Mouse (Mus musculus): ENCODE results near the gene Olfr1447. TPM values are rescaled to one million over a fixed set of nuclear protein-coding genes. Genes with fewer than 3 reads are reported as not detected.

Olfr1447 gene
- not detected in 2 replicates for polyA plus RNA-seq (2014; fragmentation: Nextera tagmentation; extraction: Ambion mirVana)

GRCm38 (mm10) chr19:12903643-12904042, at the start of gene Olfr1447:
Gene Olfr1447 (minus strand): TSS chr19:12903743.
- Histone ChIP-seq H3K27me3 (ENCODE audit: control insufficient read depth, insufficient read depth, low read length) (no peaks in the 10 kb centered on the region), H3K4me2 (ENCODE audit: low read depth, low read length) (no peak within 1 kb of the TSS), H3K9ac (replicated peaks; ENCODE audit: low read depth, low read length) (no peak within 1 kb of the TSS), H3K4me1 (ENCODE audit: control insufficient read depth, insufficient read depth, low read length) (no peaks in the 10 kb centered on the region), H3K36me3 (ENCODE audit: control insufficient read depth, insufficient read depth, low read length) (no peaks in the 10 kb centered on the region), H3K4me3 (ENCODE audit: low read depth, low read length) (no peak within 1 kb of the TSS), H3K9me3 (ENCODE audit: control insufficient read depth, low read length) (no peaks in the 10 kb centered on the region), H3K27ac (ENCODE audit: low read depth, low read length) (no peak within 1 kb of the TSS)
- ATAC-seq (ENCODE audit: low read depth): no peak
- WGBS: 95% methylated on average over 1 of the region's 1 CpGs

GRCm38 (mm10) chr19:12949958-12950357, 46.4 kb upstream of the Olfr1447 start, which contains the start of gene Olfr1450:
Gene Olfr1450 (plus strand): TSS chr19:12950258.
- ATAC-seq (ENCODE audit: low read depth): no peak

GRCm38 (mm10) chr19:12930540-12930939, 27.0 kb upstream of the Olfr1447 start, which contains the start of gene Olfr1449:
Gene Olfr1449 (plus strand): TSS chr19:12930840.
- H3K36me3 ChIP-seq (ENCODE audit: control insufficient read depth, insufficient read depth, low read length): no peaks in the 10 kb centered on the region
- no peaks in the 10 kb centered on the region for H3K27me3 ChIP-seq (ENCODE audit: control insufficient read depth, insufficient read depth, low read length)
- H3K9me3 ChIP-seq (ENCODE audit: control insufficient read depth, low read length): no peaks in the 10 kb centered on the region
- no peaks in the 10 kb centered on the region for H3K4me1 ChIP-seq (ENCODE audit: control insufficient read depth, insufficient read depth, low read length)
- no peak within 1 kb of the TSS for H3K27ac ChIP-seq (ENCODE audit: low read depth, low read length)
- ATAC-seq (ENCODE audit: low read depth): no peak
- H3K4me2 ChIP-seq (ENCODE audit: low read depth, low read length): no peak within 1 kb of the TSS
- no peak within 1 kb of the TSS for H3K9ac ChIP-seq (replicated peaks; ENCODE audit: low read depth, low read length)
- H3K4me3 ChIP-seq (ENCODE audit: low read depth, low read length): no peak within 1 kb of the TSS

More at GRCm38 (mm10) chr19:12949958-12950357, 46.4 kb upstream of the Olfr1447 start, which contains the start of gene Olfr1450:
- H3K4me1 ChIP-seq (ENCODE audit: control insufficient read depth, insufficient read depth, low read length): no peaks in the 10 kb centered on the region
- H3K27me3 ChIP-seq (ENCODE audit: control insufficient read depth, insufficient read depth, low read length): no peaks in the 10 kb centered on the region
- H3K9ac ChIP-seq (replicated peaks; ENCODE audit: low read depth, low read length): no peak within 1 kb of the TSS
- H3K4me2 ChIP-seq (ENCODE audit: low read depth, low read length): no peak within 1 kb of the TSS
- no peaks in the 10 kb centered on the region for H3K36me3 ChIP-seq (ENCODE audit: control insufficient read depth, insufficient read depth, low read length)
- no peak within 1 kb of the TSS for H3K27ac ChIP-seq (ENCODE audit: low read depth, low read length)
- WGBS: 92% methylated on average over 1 of the region's 1 CpGs
- H3K9me3 ChIP-seq (ENCODE audit: control insufficient read depth, low read length): 0 out of 2 replicates have a peak, but pooled peaks cover 3% of the 10 kb centered on the region
- no peak within 1 kb of the TSS for H3K4me3 ChIP-seq (ENCODE audit: low read depth, low read length)

GRCm38 (mm10) chr19:12924319-12924718, 20.8 kb upstream of the Olfr1447 start, which contains the start of gene Olfr1448:
Gene Olfr1448 (minus strand): TSS chr19:12924419.
- Histone ChIP-seq H3K9ac (replicated peaks; ENCODE audit: low read depth, low read length) (no peak within 1 kb of the TSS), H3K4me1 (ENCODE audit: control insufficient read depth, insufficient read depth, low read length) (no peaks in the 10 kb centered on the region), H3K9me3 (ENCODE audit: control insufficient read depth, low read length) (no peaks in the 10 kb centered on the region), H3K27me3 (ENCODE audit: control insufficient read depth, insufficient read depth, low read length) (no peaks in the 10 kb centered on the region), H3K27ac (ENCODE audit: low read depth, low read length) (no peak within 1 kb of the TSS), H3K4me3 (ENCODE audit: low read depth, low read length) (no peak within 1 kb of the TSS), H3K4me2 (ENCODE audit: low read depth, low read length) (no peak within 1 kb of the TSS), H3K36me3 (ENCODE audit: control insufficient read depth, insufficient read depth, low read length) (no peaks in the 10 kb centered on the region)
- 77% methylated on average over 1 of the region's 1 CpGs for WGBS
- no peak for ATAC-seq (ENCODE audit: low read depth)

GRCm38 (mm10) chr19:12893424-12893823, 10.1 kb downstream of the Olfr1447 start, which contains the start of gene Olfr1446:
Gene Olfr1446 (minus strand): TSS chr19:12893524.
- Histone ChIP-seq H3K27me3 (ENCODE audit: control insufficient read depth, insufficient read depth, low read length) (no peaks in the 10 kb centered on the region), H3K9ac (replicated peaks; ENCODE audit: low read depth, low read length) (no peak within 1 kb of the TSS), H3K4me3 (ENCODE audit: low read depth, low read length) (no peak within 1 kb of the TSS), H3K4me2 (ENCODE audit: low read depth, low read length) (no peak within 1 kb of the TSS), H3K36me3 (ENCODE audit: control insufficient read depth, insufficient read depth, low read length) (no peaks in the 10 kb centered on the region), H3K9me3 (ENCODE audit: control insufficient read depth, low read length) (no peaks in the 10 kb centered on the region), H3K27ac (ENCODE audit: low read depth, low read length) (no peak within 1 kb of the TSS), H3K4me1 (ENCODE audit: control insufficient read depth, insufficient read depth, low read length) (no peaks in the 10 kb centered on the region)
- 75% methylated on average over 1 of the region's 1 CpGs for WGBS
- no peak for ATAC-seq (ENCODE audit: low read depth)

GRCm38 (mm10) chr19:12883555-12883954, 20.0 kb downstream of the Olfr1447 start, which contains the start of gene Olfr1445:
Gene Olfr1445 (plus strand): TSS chr19:12883855.
- no peaks in the 10 kb centered on the region for H3K27me3 ChIP-seq (ENCODE audit: control insufficient read depth, insufficient read depth, low read length)
- no peaks in the 10 kb centered on the region for H3K9me3 ChIP-seq (ENCODE audit: control insufficient read depth, low read length)
- H3K4me3 ChIP-seq (ENCODE audit: low read depth, low read length): no peak within 1 kb of the TSS
- no peaks in the 10 kb centered on the region for H3K4me1 ChIP-seq (ENCODE audit: control insufficient read depth, insufficient read depth, low read length)
- no peak within 1 kb of the TSS for H3K4me2 ChIP-seq (ENCODE audit: low read depth, low read length)
- no peak within 1 kb of the TSS for H3K9ac ChIP-seq (replicated peaks; ENCODE audit: low read depth, low read length)
- H3K27ac ChIP-seq (ENCODE audit: low read depth, low read length): no peak within 1 kb of the TSS
- no peak for ATAC-seq (ENCODE audit: low read depth)
- WGBS: 93% methylated on average over 2 of the region's 2 CpGs
- no peaks in the 10 kb centered on the region for H3K36me3 ChIP-seq (ENCODE audit: control insufficient read depth, insufficient read depth, low read length)

- no peaks in the 10 kb centered on the region for H3K4me1 ChIP-seq (ENCODE audit: control insufficient read depth, insufficient read depth, low read length)
- whole genome bisulfite sequencing: 71% methylated on average over 1 of the region's 1 CpGs
- H3K4me3 ChIP-seq (ENCODE audit: low read depth, low read length): no peak within 1 kb of the TSS
- ATAC-seq (ENCODE audit: low read depth): no peak
- H3K4me2 ChIP-seq (ENCODE audit: low read depth, low read length): no peak within 1 kb of the TSS
- no peak within 1 kb of the TSS for H3K27ac ChIP-seq (ENCODE audit: low read depth, low read length)
- no peak within 1 kb of the TSS for H3K9ac ChIP-seq (replicated peaks; ENCODE audit: low read depth, low read length)
- H3K36me3 ChIP-seq (ENCODE audit: control insufficient read depth, insufficient read depth, low read length): no peaks in the 10 kb centered on the region
- H3K27me3 ChIP-seq (ENCODE audit: control insufficient read depth, insufficient read depth, low read length): no peaks in the 10 kb centered on the region
- no peaks in the 10 kb centered on the region for H3K9me3 ChIP-seq (ENCODE audit: control insufficient read depth, low read length)
These were observed 46.6 kb downstream of the Olfr1447 start, which contains the start of gene Olfr1444 for GRCm38 (mm10) chr19:12856983-12857382. Gene Olfr1444 (plus strand): TSS chr19:12857283.

Other genes starting within 250 kb of the Olfr1447 start
- gene Olfr1442, start 233.3 kb downstream of the Olfr1447 start, polyA plus RNA-seq (2014; fragmentation: Nextera tagmentation; extraction: Ambion mirVana): not detected in 2 replicates
- not detected in 2 replicates for gene Olfr1443, start 225.6 kb downstream of the Olfr1447 start, polyA plus RNA-seq (2014; fragmentation: Nextera tagmentation; extraction: Ambion mirVana)
- gene Keg1, start 208.0 kb downstream of the Olfr1447 start, polyA plus RNA-seq (2014; fragmentation: Nextera tagmentation; extraction: Ambion mirVana): not detected in 2 replicates
- gene Cntf, start 138.1 kb downstream of the Olfr1447 start, polyA plus RNA-seq (2014; fragmentation: Nextera tagmentation; extraction: Ambion mirVana): 0.42 and 1.3 TPM in 2 replicates
- 9.1 and 11.7 TPM in 2 replicates for gene Zfp91, start 107.6 kb downstream of the Olfr1447 start, polyA plus RNA-seq (2014; fragmentation: Nextera tagmentation; extraction: Ambion mirVana)
- gene Lpxn, start 107.5 kb downstream of the Olfr1447 start, polyA plus RNA-seq (2014; fragmentation: Nextera tagmentation; extraction: Ambion mirVana): 0.75 and 1.6 TPM in 2 replicates
- gene Gm5244, start 57.1 kb downstream of the Olfr1447 start, polyA plus RNA-seq (2014; fragmentation: Nextera tagmentation; extraction: Ambion mirVana): not detected in 2 replicates
- not detected in 2 replicates for gene Olfr1444, start 46.5 kb downstream of the Olfr1447 start, polyA plus RNA-seq (2014; fragmentation: Nextera tagmentation; extraction: Ambion mirVana)
- gene Olfr1445, start 19.9 kb downstream of the Olfr1447 start, polyA plus RNA-seq (2014; fragmentation: Nextera tagmentation; extraction: Ambion mirVana): not detected in 2 replicates
- not detected in 2 replicates for gene Olfr1446, start 10.2 kb downstream of the Olfr1447 start, polyA plus RNA-seq (2014; fragmentation: Nextera tagmentation; extraction: Ambion mirVana)
- not detected in 2 replicates for gene Olfr1448, start 20.7 kb upstream of the Olfr1447 start, polyA plus RNA-seq (2014; fragmentation: Nextera tagmentation; extraction: Ambion mirVana)
- not detected in 2 replicates for gene Olfr1449, start 27.1 kb upstream of the Olfr1447 start, polyA plus RNA-seq (2014; fragmentation: Nextera tagmentation; extraction: Ambion mirVana)
- gene Olfr1450, start 46.5 kb upstream of the Olfr1447 start, polyA plus RNA-seq (2014; fragmentation: Nextera tagmentation; extraction: Ambion mirVana): not detected in 2 replicates
- gene Olfr1451, start 91.3 kb upstream of the Olfr1447 start, polyA plus RNA-seq (2014; fragmentation: Nextera tagmentation; extraction: Ambion mirVana): not detected in 2 replicates
- gene Olfr1453, start 124.6 kb upstream of the Olfr1447 start, polyA plus RNA-seq (2014; fragmentation: Nextera tagmentation; extraction: Ambion mirVana): not detected in 2 replicates
- gene Olfr1454, start 156.9 kb upstream of the Olfr1447 start, polyA plus RNA-seq (2014; fragmentation: Nextera tagmentation; extraction: Ambion mirVana): not detected in 2 replicates
- gene Olfr1457, start 194.1 kb upstream of the Olfr1447 start, polyA plus RNA-seq (2014; fragmentation: Nextera tagmentation; extraction: Ambion mirVana): not detected in 2 replicates
- not detected in 2 replicates for gene Olfr1458, start 203.0 kb upstream of the Olfr1447 start, polyA plus RNA-seq (2014; fragmentation: Nextera tagmentation; extraction: Ambion mirVana)
- gene Olfr1459, start 245.8 kb upstream of the Olfr1447 start, polyA plus RNA-seq (2014; fragmentation: Nextera tagmentation; extraction: Ambion mirVana): not detected in 2 replicates

Data from neural tube, embryonic 14.5 days (tissue).